Mouse (Mus musculus) gastrocnemius, postnatal 14 days (tissue): ENCODE results near the gene Kndc1. TPM values are rescaled to one million over a fixed set of nuclear protein-coding genes. Genes with fewer than 3 reads are reported as not detected.

Experiments
- DNase-seq: peaks from one replicate; pipeline ENCODE4 v3.0.0; 2021; ENCODE audit warnings: mixed read lengths
- intact Hi-C: fragments of 180-260 bp; cut with DNase I; formaldehyde crosslinking; loops from one replicate; pipeline ENCODE4 v1.15.1; 2025; ENCODE audit warnings: low total_unique reads
- microRNA-seq, 2 experiments: library from miRNA; unstranded; fragments of <30 nt; microRNA quantifications; one replicate each; pipeline ENCODE4 v1.2.0; 2021
- total RNA-seq, 2 experiments: library from RNA; stranded (reverse); gene quantifications; 2 replicates each; pipeline ENCODE4 v1.2.3; 2021

Gene Kndc1
- total RNA-seq, 2 experiments from 2014 or later: 0.04 to 0.08 TPM

- DNase-seq: no peak
- intact Hi-C loops: no loop called here
Observed at GRCm38 (mm10) chr7:139975471-139975870, 81.0 kb downstream of the Kndc1 start.

- intact Hi-C loops: no loop called here
Observed at GRCm38 (mm10) chr7:139978278-139978892, 83.9 kb downstream of the Kndc1 start, which contains the start of gene 6430531B16Rik. 6430531B16Rik (minus strand) TSS chr7:139978755.

GRCm38 (mm10) chr7:139979011-139979719, 84.7 kb downstream of the Kndc1 start:
- DNase-seq: no peak
- intact Hi-C loops: no loop called here

More at GRCm38 (mm10) chr7:139978278-139978892, 83.9 kb downstream of the Kndc1 start, which contains the start of gene 6430531B16Rik:
- DNase-seq: peak; percentile 81

GRCm38 (mm10) chr7:139980778-139981177, 86.3 kb downstream of the Kndc1 start:
- intact Hi-C loops: no loop called here
- no peak for DNase-seq

- DNase-seq: no peak
- intact Hi-C loops: no loop called here
Observed at GRCm38 (mm10) chr7:139982058-139982457, 87.6 kb downstream of the Kndc1 start.

- intact Hi-C loops: no loop called here
- no peak for DNase-seq
Observed at GRCm38 (mm10) chr7:139984505-139984904, 90.0 kb downstream of the Kndc1 start.

GRCm38 (mm10) chr7:139988272-139988671, 93.8 kb downstream of the Kndc1 start:
- intact Hi-C loops: no loop called here
- no peak for DNase-seq

- intact Hi-C loops: loop anchor here (10.0 kb wide), 1 partner anchor 86 kb away; no protein-coding TSS in a partner anchor
- no peak for DNase-seq
Observed at GRCm38 (mm10) chr7:139990864-139991394, 96.4 kb downstream of the Kndc1 start.

Small RNAs within 50 kb of the gene (microRNA-seq; reads per million reads assigned to microRNA genes)
- gene Mir202: 0 reads per million in 2 experiments
- 0 to 0.50 reads per million in 2 experiments for gene Mir7062
- gene mmu-mir-7686: 0 reads per million in 2 experiments

Other genes starting within 250 kb of the Kndc1 start
- under 1 TPM; 0.07 to 0.12 TPM for gene Cfap46, start 210.9 kb upstream of the Kndc1 start, total RNA-seq
- gene Adgra1, start 60.5 kb upstream of the Kndc1 start, total RNA-seq: under 1 TPM; 0.14 to 0.22 TPM
- not detected for gene Utf1, start 49.1 kb downstream of the Kndc1 start, total RNA-seq
- not detected for gene 6430531B16Rik, start 84.1 kb downstream of the Kndc1 start, total RNA-seq
- under 1 TPM; 0.59 to 0.75 TPM for gene Adam8, start 97.9 kb downstream of the Kndc1 start, total RNA-seq
- 1 to 10 TPM; 6.9 to 7.4 TPM for gene Zfp511, start 141.7 kb downstream of the Kndc1 start, total RNA-seq
- 10 to 100 TPM; 16.3 to 18.1 TPM for gene Tubgcp2, start 142.0 kb downstream of the Kndc1 start, total RNA-seq
- not detected for gene Msx3, start 154.4 kb downstream of the Kndc1 start, total RNA-seq
- gene Caly, start 187.9 kb downstream of the Kndc1 start, total RNA-seq: under 1 TPM; 0.31 to 0.53 TPM
- gene Prap1, start 198.7 kb downstream of the Kndc1 start, total RNA-seq: not detected
- gene Fuom, start 207.7 kb downstream of the Kndc1 start, total RNA-seq: 10 to 100 TPM; 33.6 to 43.7 TPM
- 1 to 10 TPM; 3.7 to 4.7 TPM for gene Paox, start 221.1 kb downstream of the Kndc1 start, total RNA-seq
- 100 to 1,000 TPM in 1 of 2 experiments, 10 to 100 TPM in 1; 91.8 to 114 TPM for gene Echs1, start 221.8 kb downstream of the Kndc1 start, total RNA-seq
- gene Mtg1, start 242.9 kb downstream of the Kndc1 start, total RNA-seq: 10 to 100 TPM; 22.9 to 23.6 TPM